Mouse (Mus musculus) bone marrow, adult 2 months (tissue): ENCODE measurements around the gene Acss2. TPM values are rescaled to one million over a fixed set of nuclear protein-coding genes. Genes with fewer than 3 reads are reported as not detected.

Source experiments
- H3K27ac ChIP-seq: fragments of 200-500 bp; 2 replicates; pipeline ENCODE4 v1.5.1; 2012; ENCODE audit warnings: low read depth, mild to moderate bottlenecking, control low read depth, inconsistent platforms, low read length; ENCODE audit not compliant: control insufficient read depth, poor library complexity, insufficient read depth
- H3K4me1 ChIP-seq: fragments of 200-500 bp; 2 replicates; pipeline ENCODE4 v1.6.1; 2011; ENCODE audit warnings: low read length; ENCODE audit not compliant: control insufficient read depth, insufficient read depth
- H3K4me3 ChIP-seq: fragments of 200-500 bp; replicated peaks from 2 replicates; pipeline ENCODE3; 2011; ENCODE audit warnings: mild to moderate bottlenecking, low read depth, low read length, control low read depth; ENCODE audit not compliant: control insufficient read depth
- CTCF ChIP-seq: fragments of 200-500 bp; IDR thresholded peaks from 2 replicates; pipeline ENCODE4 v1.5.1; 2011; ENCODE audit warnings: low read length, control low read depth; ENCODE audit not compliant: control insufficient read depth, insufficient read depth
- POLR2A ChIP-seq: fragments of 200-500 bp; IDR thresholded peaks from 2 replicates; pipeline ENCODE4 v1.6.1; 2011; ENCODE audit warnings: low read depth, mild to moderate bottlenecking, control low read depth, low read length, borderline replicate concordance; ENCODE audit not compliant: control insufficient read depth
- WGBS: fragments of 180-500 bp; shearing (Covaris S2); methylation state at CpG from one replicate; pipeline ENCODE4 v1.1.7; 2018; 5-methylcytosine and 5-hydroxymethylcytosine counted together
- polyA plus RNA-seq: library from polyadenylated mRNA; stranded (reverse); fragments of >200 nt; gene quantifications from 2 replicates; pipeline ENCODE4 v1.2.4, GENCODE M21; 2011; ENCODE audit warnings: low replicate concordance; ENCODE audit not compliant: missing spikeins, insufficient read depth, insufficient read length

Gene Acss2
- polyA plus RNA-seq, 1 experiment: 13.9 TPM

GRCm38 (mm10) chr2:155504440-155505355 is 13.1 kb upstream of the Acss2 start:
- TF ChIP-seq POLR2A (no peak), CTCF (no peak)
- Histone ChIP-seq H3K4me3 (no peak overlapping the region), H3K27ac (no peak overlapping the region), H3K4me1 (no peaks in the 10 kb centered on the region)
- WGBS: 42% methylated on average over 13 of the region's 13 CpGs

GRCm38 (mm10) chr2:155505811-155506210 is 11.9 kb upstream of the Acss2 start:
- no peak overlapping the region for H3K27ac ChIP-seq
- no peak for TF ChIP-seq CTCF
- no peak for TF ChIP-seq POLR2A
- WGBS: 84% methylated on average over 9 of the region's 9 CpGs

GRCm38 (mm10) chr2:155507721-155508470 is 9.9 kb upstream of the Acss2 start:
- 80% methylated on average over 10 of the region's 10 CpGs for WGBS
- Histone ChIP-seq H3K4me3 (no peak overlapping the region), H3K4me1 (no peaks in the 10 kb centered on the region), H3K27ac (no peak overlapping the region)
- TF ChIP-seq POLR2A: no peak
- no peak for TF ChIP-seq CTCF

More at GRCm38 (mm10) chr2:155505811-155506210, 11.9 kb upstream of the Acss2 start:
- Histone ChIP-seq H3K4me3 (no peak overlapping the region), H3K4me1 (no peaks in the 10 kb centered on the region)

GRCm38 (mm10) chr2:155512479-155512878 is 5.3 kb upstream of the Acss2 start:
- 55% methylated on average over 4 of the region's 4 CpGs for WGBS
- TF ChIP-seq CTCF (peak; percentile 75), POLR2A (no peak)
- Histone ChIP-seq H3K4me3 (no peak overlapping the region), H3K4me1 (peaks cover 3% of the 10 kb centered on the region; the same call in 1 of the 2 replicates), H3K27ac (no peak overlapping the region)

- Histone ChIP-seq H3K4me1 (peaks cover 3% of the 10 kb centered on the region; the same call in 1 of the 2 replicates), H3K27ac (no peak overlapping the region), H3K4me3 (no peak overlapping the region)
- no peak for TF ChIP-seq POLR2A
- TF ChIP-seq CTCF: no peak
- WGBS: 52% methylated on average over 5 of the region's 5 CpGs
Observed at GRCm38 (mm10) chr2:155513543-155513942, 4.2 kb upstream of the Acss2 start.

- 5% methylated on average over 23 of the region's 23 CpGs for WGBS
- Histone ChIP-seq H3K27ac (no peak overlapping the region), H3K4me1 (peaks cover 3% of the 10 kb centered on the region; the same call in 1 of the 2 replicates), H3K4me3 (no peak overlapping the region)
- no peak for TF ChIP-seq POLR2A
- TF ChIP-seq CTCF: peak; percentile 31; the same call in 1 of the 2 replicates
Observed at GRCm38 (mm10) chr2:155514666-155515065, 3.1 kb upstream of the Acss2 start.

- peaks cover 3% of the 10 kb centered on the region; the same call in 1 of the 2 replicates for H3K4me1 ChIP-seq
- H3K27ac ChIP-seq: no peak overlapping the region
- no peak overlapping the region for H3K4me3 ChIP-seq
- TF ChIP-seq POLR2A (no peak), CTCF (peak; percentile 69)
- WGBS: 4% methylated on average over 1 of the region's 1 CpGs
Observed at GRCm38 (mm10) chr2:155515941-155516340, 1.8 kb upstream of the Acss2 start.

- H3K4me3 ChIP-seq: peak overlapping the region; percentile 76
- WGBS: 26% methylated on average over 18 of the region's 18 CpGs
- peak overlapping the region; percentile 77 for H3K27ac ChIP-seq
- no peak for TF ChIP-seq POLR2A
- peaks cover 3% of the 10 kb centered on the region; the same call in 1 of the 2 replicates for H3K4me1 ChIP-seq
Observed at GRCm38 (mm10) chr2:155518531-155519270, 953 bp downstream of the Acss2 start.
